Mouse (Mus musculus): ENCODE data around the gene Strap. TPM values are rescaled to one million over a fixed set of nuclear protein-coding genes. Genes with fewer than 3 reads are reported as not detected.

Strap gene
- 188 and 201 TPM in 2 replicates for polyA plus RNA-seq (2015; fragmentation: Nextera tagmentation; extraction: Ambion mirVana)

DNA sequence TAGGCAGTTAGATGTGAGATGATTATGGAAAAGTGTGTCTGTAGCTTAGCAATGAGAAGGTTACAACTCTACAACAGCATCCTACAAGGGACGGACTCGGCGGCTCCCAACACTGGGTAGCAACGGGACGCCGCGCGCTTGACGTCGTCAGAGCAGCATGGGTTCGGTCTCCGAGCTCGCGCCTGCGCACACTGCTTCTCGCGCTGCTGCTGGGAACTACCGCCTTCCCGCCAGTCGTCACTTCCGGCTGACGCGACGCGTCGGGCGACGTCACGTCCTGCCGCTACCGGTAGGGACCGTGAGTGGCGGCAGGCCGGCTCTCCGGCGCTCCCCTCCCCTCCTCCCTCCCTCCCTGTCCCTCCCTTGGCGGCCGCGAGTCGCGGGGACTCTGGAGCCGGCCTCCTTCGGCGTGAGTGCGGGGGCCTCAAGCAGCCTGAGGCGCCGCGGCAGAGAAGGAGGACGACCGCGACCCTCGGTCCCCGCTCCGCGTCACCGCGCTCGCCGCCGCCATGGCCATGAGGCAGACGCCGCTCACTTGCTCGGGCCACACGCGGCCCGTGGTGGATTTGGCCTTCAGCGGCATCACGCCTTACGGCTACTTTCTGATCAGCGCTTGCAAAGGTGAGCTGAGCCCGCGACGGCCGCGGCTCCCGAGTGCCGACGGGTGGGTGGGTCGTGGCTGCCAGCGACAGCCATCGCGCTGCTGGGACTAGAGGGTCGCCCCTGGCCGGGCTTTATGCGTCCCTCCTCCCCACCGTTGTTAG, at the start of gene Strap:
Strap (plus strand) TSS at position 233 of the 764 bp plus-strand sequence.
- peak within 1 kb of the TSS; percentile 84 for H3K9ac ChIP-seq (replicated peaks; ENCODE audit: low read depth, low read length)
- ATAC-seq: peak; percentile 98
- peaks cover 14% of the 10 kb centered on the region for H3K4me1 ChIP-seq (replicated peaks; ENCODE audit: control insufficient read depth, insufficient read depth, low read length)
- under 1% methylated on average over 81 of the region's 86 CpGs for WGBS
- H3K27me3 ChIP-seq (replicated peaks; ENCODE audit: control insufficient read depth, insufficient read depth, low read length): no peaks in the 10 kb centered on the region; the same call in 1 of the 2 replicates
- H3K36me3 ChIP-seq (ENCODE audit: control insufficient read depth, insufficient read depth): 0 out of 2 replicates have a peak, but pooled peaks cover 8% of the 10 kb centered on the region
- peak within 1 kb of the TSS; percentile 84 for H3K4me2 ChIP-seq (ENCODE audit: low read length)
- peak within 1 kb of the TSS; percentile 75 for H3K27ac ChIP-seq (ENCODE audit: low read length)
- H3K9me3 ChIP-seq (ENCODE audit: control insufficient read depth, low read length): no peaks in the 10 kb centered on the region
- H3K4me3 ChIP-seq (replicated peaks; ENCODE audit: low read length): peak within 1 kb of the TSS; percentile 85

DNA sequence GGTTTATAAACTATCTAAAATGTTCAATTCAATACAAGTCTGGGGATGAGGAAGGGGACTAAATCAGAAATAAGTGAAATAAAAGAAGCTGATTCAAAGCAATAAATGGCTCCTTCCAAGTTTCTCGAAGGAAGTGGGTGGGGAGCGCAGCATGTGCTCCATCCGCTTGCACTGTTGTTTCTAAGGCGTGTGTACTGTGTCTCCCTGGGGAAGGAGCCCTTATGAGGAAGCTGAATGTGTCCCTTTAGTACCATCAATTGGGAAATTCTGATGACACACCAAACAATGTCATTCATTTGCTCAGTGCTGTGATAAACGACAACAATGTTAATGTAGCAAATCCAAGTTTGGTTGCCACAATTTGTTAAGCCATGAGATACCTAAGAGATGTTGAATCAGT, 47.2 kb upstream of the Strap start:
- WGBS: 95% methylated on average over 5 of the region's 5 CpGs
- no peaks in the 10 kb centered on the region for H3K4me1 ChIP-seq (replicated peaks; ENCODE audit: control insufficient read depth, insufficient read depth, low read length)
- H3K9me3 ChIP-seq (ENCODE audit: control insufficient read depth, low read length): no peaks in the 10 kb centered on the region
- no peak overlapping the region for H3K27ac ChIP-seq (ENCODE audit: low read length)
- H3K36me3 ChIP-seq (ENCODE audit: control insufficient read depth, insufficient read depth): no peaks in the 10 kb centered on the region
- no peak overlapping the region for H3K4me3 ChIP-seq (replicated peaks; ENCODE audit: low read length)
- no peak overlapping the region for H3K9ac ChIP-seq (replicated peaks; ENCODE audit: low read depth, low read length)
- ATAC-seq: no peak
- H3K27me3 ChIP-seq (replicated peaks; ENCODE audit: control insufficient read depth, insufficient read depth, low read length): no peaks in the 10 kb centered on the region
- no peak overlapping the region for H3K4me2 ChIP-seq (ENCODE audit: low read length)

DNA sequence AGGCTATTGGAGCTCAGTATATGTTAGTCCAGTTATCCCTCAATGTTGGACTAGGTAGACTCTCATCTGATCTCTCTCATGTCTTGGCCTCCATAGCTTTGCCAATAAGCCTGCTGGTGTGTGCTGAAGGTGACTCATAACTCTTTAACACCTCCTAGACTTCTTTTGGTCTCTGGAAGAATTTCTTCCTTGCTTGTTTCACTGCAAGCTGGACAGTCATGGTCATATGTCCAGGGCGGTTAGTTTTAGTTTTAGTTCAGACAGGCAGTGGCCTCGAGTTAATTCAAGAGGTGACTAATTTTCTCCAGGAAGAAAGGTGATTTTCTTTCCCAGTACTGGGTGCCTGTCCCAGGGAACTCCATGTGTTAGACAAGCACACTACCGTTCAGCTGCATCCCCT, 46.8 kb upstream of the Strap start:
- Histone ChIP-seq H3K27ac (ENCODE audit: low read length) (no peak overlapping the region), H3K4me3 (replicated peaks; ENCODE audit: low read length) (no peak overlapping the region), H3K4me1 (replicated peaks; ENCODE audit: control insufficient read depth, insufficient read depth, low read length) (no peaks in the 10 kb centered on the region), H3K4me2 (ENCODE audit: low read length) (no peak overlapping the region), H3K9me3 (ENCODE audit: control insufficient read depth, low read length) (no peaks in the 10 kb centered on the region), H3K27me3 (replicated peaks; ENCODE audit: control insufficient read depth, insufficient read depth, low read length) (no peaks in the 10 kb centered on the region), H3K9ac (replicated peaks; ENCODE audit: low read depth, low read length) (no peak overlapping the region), H3K36me3 (ENCODE audit: control insufficient read depth, insufficient read depth) (no peaks in the 10 kb centered on the region)
- ATAC-seq: no peak
- 85% methylated on average over 3 of the region's 3 CpGs for WGBS

DNA sequence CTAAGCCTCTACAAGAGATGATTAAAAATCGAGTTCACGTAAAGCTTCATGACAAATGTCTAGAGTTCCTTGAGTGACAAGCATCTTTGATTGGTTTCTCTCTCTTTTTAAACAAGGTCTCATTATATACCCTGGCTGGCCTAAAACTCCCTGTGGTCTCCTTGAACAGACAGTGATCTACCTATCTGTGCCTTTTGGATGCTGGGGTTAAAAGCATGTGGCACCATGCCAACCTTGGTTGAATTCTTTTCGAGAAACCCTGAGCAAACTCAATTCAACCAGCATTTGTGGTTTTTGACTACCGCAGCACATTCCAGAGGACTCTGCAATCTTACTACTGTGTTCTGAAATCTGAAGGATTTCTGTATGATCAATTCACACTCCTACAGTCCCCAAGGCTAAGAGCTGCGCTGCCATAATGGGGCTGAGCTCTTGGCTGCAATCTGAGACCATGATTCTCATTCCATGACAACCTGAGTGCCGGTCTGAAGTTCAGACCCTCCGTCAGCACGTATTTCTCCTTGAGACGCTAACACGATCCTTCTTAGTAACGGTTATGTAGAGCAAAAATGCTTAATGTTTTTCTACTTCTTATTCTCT, 46.3 kb upstream of the Strap start:
- no peak overlapping the region for H3K27ac ChIP-seq (ENCODE audit: low read length)
- no peaks in the 10 kb centered on the region for H3K9me3 ChIP-seq (ENCODE audit: control insufficient read depth, low read length)
- WGBS: 71% methylated on average over 11 of the region's 11 CpGs
- no peaks in the 10 kb centered on the region for H3K27me3 ChIP-seq (replicated peaks; ENCODE audit: control insufficient read depth, insufficient read depth, low read length)
- H3K4me2 ChIP-seq (ENCODE audit: low read length): no peak overlapping the region
- no peak overlapping the region for H3K9ac ChIP-seq (replicated peaks; ENCODE audit: low read depth, low read length)
- H3K4me1 ChIP-seq (replicated peaks; ENCODE audit: control insufficient read depth, insufficient read depth, low read length): no peaks in the 10 kb centered on the region
- no peaks in the 10 kb centered on the region for H3K36me3 ChIP-seq (ENCODE audit: control insufficient read depth, insufficient read depth)
- H3K4me3 ChIP-seq (replicated peaks; ENCODE audit: low read length): no peak overlapping the region
- no peak for ATAC-seq

DNA sequence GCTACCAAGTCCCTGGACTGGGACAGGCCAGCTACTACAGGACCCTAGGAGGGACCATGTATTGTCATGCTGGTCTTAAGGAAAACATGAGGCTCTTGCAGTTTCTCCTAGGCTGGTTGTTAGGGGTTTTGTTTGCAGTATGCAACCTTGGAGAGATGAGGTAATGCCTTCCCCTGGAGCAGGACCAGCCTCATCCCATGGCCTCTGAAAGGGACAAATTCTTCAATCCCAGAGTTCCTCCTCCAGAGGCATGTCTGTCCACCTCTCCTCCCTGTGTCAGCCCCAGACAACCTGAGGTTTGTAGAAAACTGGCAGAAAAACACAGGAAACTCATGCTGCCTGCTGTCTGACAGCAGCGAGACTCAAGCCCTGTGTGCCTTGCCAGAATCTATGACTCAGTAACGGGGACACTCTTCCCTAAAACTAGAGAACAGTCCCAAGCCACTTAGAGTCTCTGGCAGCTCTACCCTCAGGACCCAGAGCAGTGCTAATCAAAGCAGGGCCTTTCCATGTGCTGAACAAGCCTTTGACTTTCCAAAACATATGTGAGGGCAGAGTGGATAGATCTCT, 44.2 kb upstream of the Strap start:
- WGBS: 60% methylated on average over 2 of the region's 2 CpGs

DNA sequence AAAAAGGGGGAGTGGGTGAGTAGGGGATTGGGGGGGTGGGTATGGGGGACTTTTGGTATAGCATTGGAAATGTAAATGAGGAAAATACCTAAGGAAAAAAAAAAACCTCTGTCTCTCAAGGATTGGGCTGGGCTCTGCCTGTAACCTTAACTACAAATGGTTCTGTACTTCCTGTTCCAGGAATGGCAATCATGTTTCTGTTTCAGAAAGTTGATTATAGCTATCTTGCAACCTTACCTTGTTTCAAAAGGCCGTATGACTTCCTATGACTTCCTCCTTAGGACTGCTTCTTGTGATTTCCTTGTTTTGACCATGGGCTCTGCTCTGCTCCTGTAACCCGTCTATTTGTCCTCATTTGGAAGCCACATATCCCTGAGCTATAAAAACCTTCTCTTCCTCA, 40.6 kb upstream of the Strap start:
- 92% methylated on average over 2 of the region's 2 CpGs for WGBS
- H3K36me3 ChIP-seq (ENCODE audit: control insufficient read depth, insufficient read depth): no peaks in the 10 kb centered on the region
- H3K27ac ChIP-seq (ENCODE audit: low read length): no peak overlapping the region
- no peaks in the 10 kb centered on the region for H3K4me1 ChIP-seq (replicated peaks; ENCODE audit: control insufficient read depth, insufficient read depth, low read length)
- H3K4me3 ChIP-seq (replicated peaks; ENCODE audit: low read length): no peak overlapping the region
- ATAC-seq: no peak
- no peak overlapping the region for H3K4me2 ChIP-seq (ENCODE audit: low read length)
- H3K9ac ChIP-seq (replicated peaks; ENCODE audit: low read depth, low read length): no peak overlapping the region
- no peaks in the 10 kb centered on the region for H3K9me3 ChIP-seq (ENCODE audit: control insufficient read depth, low read length)
- no peaks in the 10 kb centered on the region for H3K27me3 ChIP-seq (replicated peaks; ENCODE audit: control insufficient read depth, insufficient read depth, low read length)

More for the DNA sequence above, 44.2 kb upstream of the Strap start:
- H3K27ac ChIP-seq (ENCODE audit: low read length): no peak overlapping the region
- H3K9me3 ChIP-seq (ENCODE audit: control insufficient read depth, low read length): no peaks in the 10 kb centered on the region
- no peak overlapping the region for H3K9ac ChIP-seq (replicated peaks; ENCODE audit: low read depth, low read length)
- H3K4me1 ChIP-seq (replicated peaks; ENCODE audit: control insufficient read depth, insufficient read depth, low read length): no peaks in the 10 kb centered on the region
- no peaks in the 10 kb centered on the region for H3K27me3 ChIP-seq (replicated peaks; ENCODE audit: control insufficient read depth, insufficient read depth, low read length)
- no peak for ATAC-seq
- no peak overlapping the region for H3K4me2 ChIP-seq (ENCODE audit: low read length)
- no peaks in the 10 kb centered on the region for H3K36me3 ChIP-seq (ENCODE audit: control insufficient read depth, insufficient read depth)
- H3K4me3 ChIP-seq (replicated peaks; ENCODE audit: low read length): no peak overlapping the region

DNA sequence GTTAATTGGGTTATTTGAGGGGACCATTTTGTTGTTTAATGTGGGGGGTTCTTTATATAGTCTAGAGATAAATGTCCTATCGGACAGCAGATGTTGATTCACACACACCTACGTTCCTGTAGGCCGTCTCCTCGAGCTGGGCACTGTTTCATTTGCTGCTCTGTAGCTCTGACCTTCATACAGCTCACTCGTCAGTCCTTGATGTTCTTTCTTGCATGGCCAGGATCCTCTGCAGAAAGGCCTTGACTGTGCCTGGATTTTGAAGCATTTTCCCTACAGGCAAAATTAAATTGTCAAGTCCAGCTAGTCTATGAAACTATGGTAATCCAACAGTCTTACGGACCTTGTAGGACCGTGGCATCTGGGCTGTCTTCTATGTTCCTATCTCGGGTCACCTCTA, 39.8 kb upstream of the Strap start:
- Histone ChIP-seq H3K27ac (ENCODE audit: low read length) (no peak overlapping the region), H3K4me2 (ENCODE audit: low read length) (no peak overlapping the region), H3K4me1 (replicated peaks; ENCODE audit: control insufficient read depth, insufficient read depth, low read length) (peaks cover 4% of the 10 kb centered on the region), H3K27me3 (replicated peaks; ENCODE audit: control insufficient read depth, insufficient read depth, low read length) (no peaks in the 10 kb centered on the region), H3K9ac (replicated peaks; ENCODE audit: low read depth, low read length) (no peak overlapping the region), H3K4me3 (replicated peaks; ENCODE audit: low read length) (no peak overlapping the region), H3K9me3 (ENCODE audit: control insufficient read depth, low read length) (no peaks in the 10 kb centered on the region), H3K36me3 (ENCODE audit: control insufficient read depth, insufficient read depth) (no peaks in the 10 kb centered on the region)
- WGBS: 95% methylated on average over 8 of the region's 8 CpGs
- ATAC-seq: no peak

DNA sequence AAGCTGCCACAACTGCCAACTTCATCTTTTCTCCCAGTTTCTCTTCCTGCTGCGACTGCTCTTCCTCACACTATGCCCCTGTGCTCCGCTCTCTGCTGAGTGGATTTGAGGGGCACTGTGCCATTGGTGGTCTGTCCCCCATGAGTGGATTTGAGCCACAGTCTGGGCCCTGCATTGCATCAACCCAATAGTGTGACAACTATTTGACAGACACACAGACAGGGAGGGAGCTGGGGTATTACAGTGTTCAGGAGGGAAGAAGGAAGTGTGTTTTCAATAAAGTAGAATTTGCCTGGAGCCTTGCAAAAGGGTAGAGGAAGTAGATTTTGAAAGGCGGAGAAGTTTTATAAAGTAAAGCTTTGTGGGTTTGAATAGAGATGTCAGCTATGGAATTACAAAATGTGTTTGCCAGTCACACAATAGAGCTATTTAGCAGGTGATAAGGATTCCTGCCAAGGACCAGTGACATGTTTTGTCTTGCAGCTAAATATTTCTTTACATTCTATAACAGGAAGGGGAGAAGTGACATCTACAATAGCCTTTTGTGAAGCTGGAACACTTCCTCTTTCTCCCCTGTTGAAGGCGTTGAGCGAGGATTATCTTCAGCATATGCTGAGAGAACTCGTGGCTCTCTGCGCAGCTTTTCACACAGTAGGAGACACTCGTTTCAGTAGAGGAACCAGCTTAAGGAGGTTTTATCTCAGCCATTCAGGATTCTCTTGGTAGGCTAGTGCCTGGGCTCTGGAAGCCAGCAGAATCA, 38.3 kb upstream of the Strap start:
- no peak for ATAC-seq
- Histone ChIP-seq H3K4me3 (replicated peaks; ENCODE audit: low read length) (no peak overlapping the region), H3K27ac (ENCODE audit: low read length) (no peak overlapping the region), H3K4me2 (ENCODE audit: low read length) (no peak overlapping the region), H3K9me3 (ENCODE audit: control insufficient read depth, low read length) (no peaks in the 10 kb centered on the region), H3K36me3 (ENCODE audit: control insufficient read depth, insufficient read depth) (no peaks in the 10 kb centered on the region), H3K27me3 (replicated peaks; ENCODE audit: control insufficient read depth, insufficient read depth, low read length) (no peaks in the 10 kb centered on the region), H3K9ac (replicated peaks; ENCODE audit: low read depth, low read length) (no peak overlapping the region), H3K4me1 (replicated peaks; ENCODE audit: control insufficient read depth, insufficient read depth, low read length) (peaks cover 4% of the 10 kb centered on the region)
- WGBS: 54% methylated on average over 8 of the region's 8 CpGs

DNA sequence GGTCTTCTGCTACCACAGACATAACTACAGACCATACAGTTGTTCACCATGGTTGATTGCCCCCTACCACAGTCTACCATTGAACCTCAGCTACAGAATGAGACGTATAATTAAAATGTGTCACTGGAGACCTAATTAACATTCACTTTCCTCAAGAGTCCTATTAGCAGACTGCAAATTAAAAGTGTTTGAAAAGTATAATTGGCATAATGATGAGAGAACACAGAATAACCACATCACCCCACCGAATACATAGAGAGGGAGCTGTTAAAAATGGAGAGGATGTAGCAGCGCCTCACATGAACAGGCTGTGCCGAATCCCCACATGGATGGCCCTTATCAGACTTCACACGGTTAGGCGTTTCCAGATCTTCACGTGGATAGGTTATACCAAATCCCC, 35.4 kb upstream of the Strap start:
- Histone ChIP-seq H3K4me3 (replicated peaks; ENCODE audit: low read length) (no peak overlapping the region), H3K36me3 (ENCODE audit: control insufficient read depth, insufficient read depth) (no peaks in the 10 kb centered on the region), H3K27me3 (replicated peaks; ENCODE audit: control insufficient read depth, insufficient read depth, low read length) (no peaks in the 10 kb centered on the region), H3K4me2 (ENCODE audit: low read length) (no peak overlapping the region), H3K27ac (ENCODE audit: low read length) (no peak overlapping the region), H3K4me1 (replicated peaks; ENCODE audit: control insufficient read depth, insufficient read depth, low read length) (peaks cover 4% of the 10 kb centered on the region), H3K9me3 (ENCODE audit: control insufficient read depth, low read length) (no peaks in the 10 kb centered on the region), H3K9ac (replicated peaks; ENCODE audit: low read depth, low read length) (no peak overlapping the region)
- WGBS: 28% methylated on average over 7 of the region's 7 CpGs
- peak; percentile 90 for ATAC-seq
